Mouse (Mus musculus) liver, embryonic 14.5 days (tissue): ENCODE measurements around the gene Cox14. TPM values are rescaled to one million over a fixed set of nuclear protein-coding genes. Genes with fewer than 3 reads are reported as not detected.

Experiments used
- ATAC-seq: fragments of 200-750 bp; cut with Nextera tagmentation; 2 replicates; pipeline ENCODE4 v1.8.0; 2017; ENCODE audit warnings: moderate number of reproducible peaks, mild to moderate bottlenecking, moderate library complexity; ENCODE audit not compliant: insufficient read depth
- DNase-seq, 3 experiments: peaks; one replicate each; pipeline ENCODE4 v3.0.0-alpha.2; 2012 to 2013; ENCODE audit warnings: low read depth in 3 of 3, low spot score in 3 of 3
- H3K27ac ChIP-seq: fragments of 300-500 bp; sonication (generic); 2 replicates; pipeline ENCODE4 v1.5.1; 2014; ENCODE audit warnings: moderate library complexity, mild to moderate bottlenecking, control low read depth, inconsistent platforms
- H3K27me3 ChIP-seq: fragments of 300-500 bp; sonication (generic); 2 replicates; pipeline ENCODE4 v1.6.1; 2014; ENCODE audit warnings: mild to moderate bottlenecking, low read length, moderate library complexity; ENCODE audit not compliant: control insufficient read depth, insufficient read depth
- H3K36me3 ChIP-seq: fragments of 300-500 bp; sonication (generic); replicated peaks from 2 replicates; pipeline ENCODE4 v1.6.1; 2014; ENCODE audit warnings: low read depth; ENCODE audit not compliant: control insufficient read depth, insufficient read depth
- H3K4me1 ChIP-seq, 2 experiments: fragments of 200-500 bp in 1 of 2; fragments of 300-500 bp in 1 of 2; sonication (generic) in 1 of 2; replicated peaks; 2 replicates each; pipeline ENCODE4 v1.6.1; 2012 to 2014; ENCODE audit warnings: antibody characterized with exemption in 1 of 2, inconsistent platforms in 1 of 2, low read length in 1 of 2; ENCODE audit not compliant: control insufficient read depth in 2 of 2, insufficient read depth in 2 of 2
- H3K4me2 ChIP-seq: fragments of 300-500 bp; sonication (generic); 2 replicates; pipeline ENCODE4 v1.6.1; 2014; ENCODE audit warnings: low read depth, mild to moderate bottlenecking, control low read depth, moderate library complexity
- H3K4me3 ChIP-seq, 2 experiments: fragments of 200-500 bp in 1 of 2; fragments of 300-500 bp in 1 of 2; sonication (generic) in 1 of 2; 2 replicates each; pipeline ENCODE4 v1.5.1; 2012 to 2014; ENCODE audit warnings: low read depth in 2 of 2, low read length in 2 of 2, mild to moderate bottlenecking in 2 of 2, control low read depth in 1 of 2, inconsistent platforms in 1 of 2, moderate library complexity in 1 of 2; ENCODE audit not compliant: insufficient read depth in 1 of 2
- H3K9ac ChIP-seq: fragments of 300-500 bp; sonication (generic); replicated peaks from 2 replicates; pipeline ENCODE4 v1.6.1; 2014; ENCODE audit warnings: mild to moderate bottlenecking, control low read depth, moderate library complexity
- H3K9me3 ChIP-seq: fragments of 300-500 bp; sonication (generic); 2 replicates; pipeline ENCODE4 v1.6.1; 2016; ENCODE audit warnings: low read length, mixed read lengths; ENCODE audit not compliant: control insufficient read depth
- CTCF ChIP-seq: IDR thresholded peaks from 2 replicates; pipeline ENCODE4 v1.5.1; 2016; ENCODE audit warnings: antibody characterized with exemption, low read depth, control low read depth
- EP300 ChIP-seq: IDR thresholded peaks from 2 replicates; pipeline ENCODE4 v1.6.1; 2016; ENCODE audit warnings: antibody characterized with exemption, low read depth
- whole genome bisulfite sequencing: fragments of 180-500 bp; shearing (Covaris S2); extraction: QIAGEN DNeasy Blood & Tissue Kit; methylation state at CpG from one replicate; pipeline ENCODE4 v1.1.7; 2014; ENCODE audit not compliant: insufficient replicate concordance; 5-methylcytosine and 5-hydroxymethylcytosine counted together
- polyA plus RNA-seq, 2 experiments: library from polyadenylated mRNA; depleted of rRNA in 1 of 2; stranded (reverse) in 1 of 2; unstranded in 1 of 2; fragments of >200 nt; fragmentation: Nextera tagmentation in 1 of 2; extraction: Ambion mirVana in 1 of 2; gene quantifications; 2 replicates each; pipeline versions ENCODE4 v1.2.1 to v1.2.3; 2012 to 2014

The Cox14 gene
- polyA plus RNA-seq, 2 experiments: 67.6 to 84.9 TPM

GRCm38 (mm10) chr15:99715982-99716746, 9.3 kb upstream of the Cox14 start:
- peaks cover 2% of the 10 kb centered on the region; the same call in 1 of the 2 replicates for H3K36me3 ChIP-seq
- no peak for TF ChIP-seq EP300
- no peak for TF ChIP-seq CTCF
- 65% methylated on average over 11 of the region's 11 CpGs for WGBS
- DNase-seq (no peak), ATAC-seq (no peak)
- H3K9ac ChIP-seq: no peak overlapping the region
- H3K4me1 ChIP-seq: peaks cover 0 to 4% of the 10 kb centered on the region in 2 experiments; a peak in 2 of 4 replicates
- H3K27ac ChIP-seq: no peak overlapping the region
- no peaks in the 10 kb centered on the region for H3K27me3 ChIP-seq
- no peak overlapping the region for H3K4me3 ChIP-seq
- no peak overlapping the region for H3K4me2 ChIP-seq
- no peaks in the 10 kb centered on the region for H3K9me3 ChIP-seq

- H3K36me3 ChIP-seq: no peaks in the 10 kb centered on the region; the same call in 1 of the 2 replicates
- H3K4me3 ChIP-seq: no peak overlapping the region
- TF ChIP-seq CTCF: no peak
- no peak for TF ChIP-seq EP300
- no peak overlapping the region for H3K4me2 ChIP-seq
- no peaks in the 10 kb centered on the region for H3K27me3 ChIP-seq
- WGBS: 73% methylated on average over 12 of the region's 12 CpGs
- ATAC-seq (no peak), DNase-seq (no peak)
- peaks cover 0 to 4% of the 10 kb centered on the region in 2 experiments; a peak in 2 of 4 replicates for H3K4me1 ChIP-seq
- no peak overlapping the region for H3K9ac ChIP-seq
- H3K27ac ChIP-seq: no peak overlapping the region
- H3K9me3 ChIP-seq: no peaks in the 10 kb centered on the region
These were observed 8.6 kb upstream of the Cox14 start for GRCm38 (mm10) chr15:99716814-99717213.

- no peaks in the 10 kb centered on the region for H3K27me3 ChIP-seq
- no peak within 1 kb of the TSS for H3K27ac ChIP-seq
- H3K9me3 ChIP-seq: no peaks in the 10 kb centered on the region
- H3K9ac ChIP-seq: no peak within 1 kb of the TSS
- H3K4me1 ChIP-seq: peaks cover 0 to 4% of the 10 kb centered on the region in 2 experiments; a peak in 2 of 4 replicates
- no peaks in the 10 kb centered on the region for H3K36me3 ChIP-seq
- no peak within 1 kb of the TSS for H3K4me3 ChIP-seq
- WGBS: 47% methylated on average over 26 of the region's 26 CpGs
- DNase-seq (no peak), ATAC-seq (no peak)
- H3K4me2 ChIP-seq: peak within 1 kb of the TSS; percentile 32
- TF ChIP-seq CTCF (no peak), EP300 (no peak)
These were observed 7.8 kb upstream of the Cox14 start, which contains the start of gene Gpd1 for GRCm38 (mm10) chr15:99717386-99718334. Gpd1 (plus strand) TSS chr15:99717515.

GRCm38 (mm10) chr15:99718461-99719021, 6.9 kb upstream of the Cox14 start:
- peak overlapping the region; percentile 28 for H3K4me2 ChIP-seq
- ATAC-seq: peak; percentile 22; the same call in 1 of the 2 replicates

More at GRCm38 (mm10) chr15:99718461-99719021, 6.9 kb upstream of the Cox14 start:
- H3K4me3 ChIP-seq: no peak overlapping the region
- 65% methylated on average over 9 of the region's 9 CpGs for WGBS
- peaks cover 0 to 8% of the 10 kb centered on the region in 2 experiments; a peak in 2 of 4 replicates for H3K4me1 ChIP-seq
- TF ChIP-seq CTCF: no peak
- no peak for TF ChIP-seq EP300
- no peak overlapping the region for H3K9ac ChIP-seq
- H3K27ac ChIP-seq: no peak overlapping the region
- H3K9me3 ChIP-seq: no peaks in the 10 kb centered on the region
- H3K36me3 ChIP-seq: no peaks in the 10 kb centered on the region
- no peak for DNase-seq
- no peaks in the 10 kb centered on the region for H3K27me3 ChIP-seq
